Mouse (Mus musculus) MEL (cell line): Measurements from ENCODE around the gene Gm45213.

Source experiments
- BHLHE40 ChIP-seq: IDR thresholded peaks from 2 replicates; pipeline ENCODE4 v1.6.1; 2012; ENCODE audit warnings: low read depth, mild to moderate bottlenecking, inconsistent platforms, low read length, improper control_type of control experiment, borderline replicate concordance
- CTCF ChIP-seq, 3 experiments: IDR thresholded peaks in 2 of 3; conservative IDR thresholded peaks in 1 of 3; 2 replicates each; pipeline ENCODE4 v1.5.1; 2011 to 2012; ENCODE audit warnings: low read length in 3 of 3, low read depth in 2 of 3, mild to moderate bottlenecking in 2 of 3, improper control_type of control experiment in 1 of 3, inconsistent platforms in 1 of 3, mixed read lengths in 1 of 3, moderate library complexity in 1 of 3; ENCODE audit not compliant: control insufficient read depth in 1 of 3, insufficient read depth in 1 of 3, poor library complexity in 1 of 3, severe bottlenecking in 1 of 3
- MAZ ChIP-seq: IDR thresholded peaks from 2 replicates; pipeline ENCODE4 v1.6.1; 2012; ENCODE audit warnings: low read depth, mild to moderate bottlenecking, inconsistent platforms, low read length, improper control_type of control experiment
- MEF2A ChIP-seq: IDR thresholded peaks from 2 replicates; pipeline ENCODE4 v1.6.1; 2014; ENCODE audit warnings: low read depth, mild to moderate bottlenecking, inconsistent platforms, low read length, improper control_type of control experiment; ENCODE audit not compliant: poor library complexity, insufficient replicate concordance, severe bottlenecking; ENCODE audit errors: extremely low read depth
- NELFE ChIP-seq: IDR thresholded peaks from 2 replicates; pipeline ENCODE4 v1.6.1; 2011; ENCODE audit warnings: low read depth, low read length, improper control_type of control experiment
- NRF1 ChIP-seq: IDR thresholded peaks from 2 replicates; pipeline ENCODE4 v1.6.1; 2014; ENCODE audit warnings: low read depth, mild to moderate bottlenecking, inconsistent platforms, low read length, improper control_type of control experiment, moderate library complexity; ENCODE audit not compliant: poor library complexity, insufficient read depth, severe bottlenecking
- POLR2A ChIP-seq, 2 experiments: IDR thresholded peaks; 2 replicates each; pipeline ENCODE4 v1.6.1; 2011 to 2012; ENCODE audit warnings: low read length in 2 of 2, mild to moderate bottlenecking in 2 of 2, control low read depth in 1 of 2, improper control_type of control experiment in 1 of 2, low read depth in 1 of 2, moderate library complexity in 1 of 2; ENCODE audit not compliant: control insufficient read depth in 1 of 2, insufficient read depth in 1 of 2, poor library complexity in 1 of 2
- RAD21 ChIP-seq: IDR thresholded peaks from 2 replicates; pipeline ENCODE4 v1.6.1; 2011; ENCODE audit warnings: mild to moderate bottlenecking, low read depth, low read length, improper control_type of control experiment
- SMC3 ChIP-seq: IDR thresholded peaks from 2 replicates; pipeline ENCODE4 v1.6.1; 2011; ENCODE audit warnings: low read depth, low read length, improper control_type of control experiment
- TBP ChIP-seq: IDR thresholded peaks from 2 replicates; pipeline ENCODE4 v1.8.0; 2011; ENCODE audit warnings: low read depth, low read length, improper control_type of control experiment
- ZNF384 ChIP-seq: IDR thresholded peaks from 2 replicates; pipeline ENCODE4 v1.6.1; 2012; ENCODE audit warnings: low read depth, mild to moderate bottlenecking, inconsistent platforms, low read length, improper control_type of control experiment

- no peak for TF ChIP-seq NELFE
- no peak for TF ChIP-seq CTCF (IDR thresholded peaks at IDR 0.05 in 2 of 3, conservative IDR thresholded peaks at IDR 0.05 in 1 of 3; ENCODE audit: control insufficient read depth in 1 of 3, insufficient read depth in 1 of 3, low read depth in 2 of 3, low read length in 3 of 3, poor library complexity in 1 of 3, severe bottlenecking in 1 of 3)
- no peak for TF ChIP-seq POLR2A (IDR thresholded peaks at IDR 0.05; ENCODE audit: control insufficient read depth in 1 of 2, insufficient read depth in 1 of 2, low read depth in 1 of 2, low read length in 2 of 2, poor library complexity in 1 of 2)
- no peak for TF ChIP-seq SMC3
- no peak for TF ChIP-seq ZNF384
- no peak for TF ChIP-seq MEF2A
- TF ChIP-seq TBP = no peak
- TF ChIP-seq RAD21 = no peak
- no peak for TF ChIP-seq NRF1
- no peak for TF ChIP-seq BHLHE40
- TF ChIP-seq MAZ = no peak
Observed at GRCm38 (mm10) chr7:66111211-66111610, 67.8 kb downstream of the Gm45213 start.
